Mouse (Mus musculus) hindbrain, embryonic 14.5 days (tissue): ENCODE data around the gene Gm26741. TPM values are rescaled to one million over a fixed set of nuclear protein-coding genes. Genes with fewer than 3 reads are reported as not detected.
A peak's percentile ranks its signal among the peaks of the same experiment; 100 is the strongest.

Experiments used
- ATAC-seq: fragments of 200-750 bp; cut with Nextera tagmentation; 2 replicates; pipeline ENCODE4 v1.8.0; 2017; ENCODE audit warnings: moderate number of reproducible peaks, mild to moderate bottlenecking, moderate TSS enrichment, moderate library complexity; ENCODE audit not compliant: low FRiP score
- DNase-seq: peaks from one replicate; pipeline ENCODE4 v3.0.0-alpha.2; 2015; ENCODE audit warnings: low spot score
- H3K27ac ChIP-seq: fragments of 300-500 bp; sonication (generic); 2 replicates; pipeline ENCODE4 v1.5.1; 2014; ENCODE audit warnings: mild to moderate bottlenecking, moderate library complexity
- H3K27me3 ChIP-seq: fragments of 300-500 bp; sonication (generic); 2 replicates; pipeline ENCODE4 v1.6.1; 2014; ENCODE audit warnings: mild to moderate bottlenecking, low read length, mixed read lengths; ENCODE audit not compliant: control insufficient read depth, insufficient read depth
- H3K36me3 ChIP-seq: fragments of 300-500 bp; sonication (generic); replicated peaks from 2 replicates; pipeline ENCODE4 v1.6.1; 2014; ENCODE audit not compliant: control insufficient read depth, insufficient read depth
- H3K4me1 ChIP-seq: fragments of 300-500 bp; sonication (generic); replicated peaks from 2 replicates; pipeline ENCODE4 v1.6.1; 2014; ENCODE audit warnings: antibody characterized with exemption, low read length, mixed read lengths; ENCODE audit not compliant: control insufficient read depth, insufficient read depth
- H3K4me2 ChIP-seq: fragments of 300-500 bp; sonication (generic); replicated peaks from 2 replicates; pipeline ENCODE4 v1.6.1; 2014; ENCODE audit warnings: mild to moderate bottlenecking, moderate library complexity
- H3K4me3 ChIP-seq: fragments of 300-500 bp; sonication (generic); replicated peaks from 2 replicates; pipeline ENCODE4 v1.5.1; 2014; ENCODE audit warnings: mild to moderate bottlenecking, low read length
- H3K9ac ChIP-seq: fragments of 300-500 bp; sonication (generic); 2 replicates; pipeline ENCODE4 v1.6.1; 2014
- H3K9me3 ChIP-seq: fragments of 300-500 bp; sonication (generic); 2 replicates; pipeline ENCODE4 v1.6.1; 2016; ENCODE audit warnings: low read length; ENCODE audit not compliant: control insufficient read depth
- WGBS: fragments of 180-500 bp; shearing (Covaris S2); extraction: QIAGEN DNeasy Blood & Tissue Kit; methylation state at CpG from one replicate; pipeline ENCODE4 v1.1.7; 2014; 5-methylcytosine and 5-hydroxymethylcytosine counted together
- polyA plus RNA-seq: library from polyadenylated mRNA; unstranded; fragments of >200 nt; fragmentation: Nextera tagmentation; extraction: Ambion mirVana; gene quantifications from 2 replicates; pipeline ENCODE4 v1.2.1, GENCODE M21; 2014

The Gm26741 gene
- polyA plus RNA-seq, 1 experiment from 2014 or later = not detected

- DNase-seq (no peak), ATAC-seq (no peak)
- Histone ChIP-seq H3K27me3 (no peaks in the 10 kb centered on the region), H3K4me1 (no peaks in the 10 kb centered on the region), H3K9ac (no peak overlapping the region), H3K4me2 (no peak overlapping the region), H3K9me3 (no peaks in the 10 kb centered on the region), H3K36me3 (no peaks in the 10 kb centered on the region), H3K27ac (no peak overlapping the region), H3K4me3 (no peak overlapping the region)
- WGBS = 92% methylated on average over 4 of the region's 4 CpGs
Measured at GRCm38 (mm10) chr10:52368376-52368775, 9.8 kb downstream of the Gm26741 start.

GRCm38 (mm10) chr10:52373834-52374233 lies 15.3 kb downstream of the Gm26741 start:
- H3K9ac ChIP-seq = no peak overlapping the region
- 79% methylated on average over 4 of the region's 4 CpGs for WGBS
- no peak for DNase-seq
- no peak overlapping the region for H3K27ac ChIP-seq
- no peak overlapping the region for H3K4me3 ChIP-seq
- no peak overlapping the region for H3K4me2 ChIP-seq
- H3K4me1 ChIP-seq = peaks cover 12% of the 10 kb centered on the region
- no peak for ATAC-seq
- no peaks in the 10 kb centered on the region for H3K36me3 ChIP-seq
- H3K9me3 ChIP-seq = no peaks in the 10 kb centered on the region
- H3K27me3 ChIP-seq = no peaks in the 10 kb centered on the region

GRCm38 (mm10) chr10:52374651-52375050 lies 16.1 kb downstream of the Gm26741 start:
- no peak for ATAC-seq
- peaks cover 20% of the 10 kb centered on the region for H3K4me1 ChIP-seq

GRCm38 (mm10) chr10:52376422-52376821 lies 17.9 kb downstream of the Gm26741 start:
- ATAC-seq = no peak
- H3K9ac ChIP-seq = no peak overlapping the region
- no peaks in the 10 kb centered on the region for H3K9me3 ChIP-seq
- no peak overlapping the region for H3K27ac ChIP-seq
- H3K27me3 ChIP-seq = no peaks in the 10 kb centered on the region
- DNase-seq = no peak
- WGBS = 97% methylated on average over 2 of the region's 2 CpGs
- H3K4me1 ChIP-seq = peaks cover 22% of the 10 kb centered on the region
- H3K4me2 ChIP-seq = no peak overlapping the region
- no peak overlapping the region for H3K4me3 ChIP-seq
- no peaks in the 10 kb centered on the region for H3K36me3 ChIP-seq

More at GRCm38 (mm10) chr10:52374651-52375050, 16.1 kb downstream of the Gm26741 start:
- no peaks in the 10 kb centered on the region for H3K27me3 ChIP-seq
- H3K27ac ChIP-seq = no peak overlapping the region
- H3K9me3 ChIP-seq = no peaks in the 10 kb centered on the region
- H3K4me2 ChIP-seq = no peak overlapping the region
- H3K4me3 ChIP-seq = no peak overlapping the region
- H3K9ac ChIP-seq = no peak overlapping the region
- no peak for DNase-seq
- H3K36me3 ChIP-seq = no peaks in the 10 kb centered on the region

DNA sequence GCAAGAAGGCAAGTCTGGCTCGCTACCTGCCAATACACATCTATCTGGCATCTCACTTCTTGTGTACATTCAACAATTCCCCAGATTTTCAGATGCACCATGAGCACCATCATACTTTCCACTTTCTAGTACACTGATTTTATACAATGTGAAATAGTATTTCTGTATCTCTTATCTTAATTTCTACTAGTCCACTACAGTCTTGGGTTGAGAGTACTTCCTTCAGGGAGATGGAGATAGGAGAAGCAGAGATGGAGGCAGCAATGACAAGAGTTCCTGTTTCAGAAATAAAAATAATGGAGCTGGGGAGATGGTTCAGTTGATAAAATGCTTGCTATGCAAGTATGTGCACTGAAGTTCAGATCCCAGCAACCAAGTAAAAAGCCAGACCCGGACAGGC lies 19.2 kb downstream of the Gm26741 start:
- WGBS = 93% methylated on average over 2 of the region's 2 CpGs
- DNase-seq (no peak), ATAC-seq (no peak)
- no peaks in the 10 kb centered on the region for H3K36me3 ChIP-seq
- no peak overlapping the region for H3K9ac ChIP-seq
- H3K9me3 ChIP-seq = no peaks in the 10 kb centered on the region
- H3K27ac ChIP-seq = no peak overlapping the region
- no peak overlapping the region for H3K4me2 ChIP-seq
- H3K4me3 ChIP-seq = no peak overlapping the region
- H3K4me1 ChIP-seq = peaks cover 25% of the 10 kb centered on the region
- no peaks in the 10 kb centered on the region for H3K27me3 ChIP-seq

DNA sequence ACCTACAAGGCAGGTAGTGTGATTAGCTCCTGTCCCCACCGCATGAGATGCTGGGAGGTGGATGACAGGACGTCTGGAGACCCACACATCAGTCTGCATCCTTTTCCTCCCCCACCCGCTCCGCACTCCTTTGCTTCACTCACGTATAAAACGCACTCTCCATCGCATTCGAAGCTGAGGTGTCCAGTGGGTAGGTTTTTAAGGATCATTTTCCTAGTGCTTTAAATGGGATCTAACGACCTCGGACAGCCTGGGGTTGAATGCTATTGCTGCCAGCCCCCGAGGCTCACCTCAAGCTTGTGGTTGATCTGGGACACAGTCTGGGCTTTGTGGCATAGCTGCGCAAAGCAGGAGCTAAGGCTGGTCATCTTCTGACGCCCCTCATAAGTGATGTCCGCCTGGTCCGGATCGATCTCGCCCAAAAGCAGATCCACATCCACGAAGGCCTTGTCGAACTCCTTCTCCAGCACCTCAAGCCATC lies 22.8 kb downstream of the Gm26741 start:
- peak overlapping the region; percentile 88 for H3K9ac ChIP-seq
- peak overlapping the region; percentile 78 for H3K4me2 ChIP-seq
- H3K27ac ChIP-seq = peak overlapping the region; percentile 95
- DNase-seq (no peak), ATAC-seq (peak; percentile 63)
- H3K9me3 ChIP-seq = no peaks in the 10 kb centered on the region
- no peaks in the 10 kb centered on the region for H3K36me3 ChIP-seq
- H3K4me3 ChIP-seq = peak overlapping the region; percentile 85
- under 1% methylated on average over 19 of the region's 19 CpGs for WGBS
- peaks cover 28% of the 10 kb centered on the region for H3K4me1 ChIP-seq
- no peaks in the 10 kb centered on the region for H3K27me3 ChIP-seq

- no peaks in the 10 kb centered on the region for H3K9me3 ChIP-seq
- under 1% methylated on average over 70 of the region's 71 CpGs for whole genome bisulfite sequencing
- H3K4me1 ChIP-seq = peaks cover 28% of the 10 kb centered on the region
- peak; percentile 99 for ATAC-seq
- no peaks in the 10 kb centered on the region for H3K36me3 ChIP-seq
- peak within 1 kb of the TSS; percentile 85 for H3K4me3 ChIP-seq
- peak; percentile 98 for DNase-seq
- H3K9ac ChIP-seq = peak within 1 kb of the TSS; percentile 88
- peak within 1 kb of the TSS; percentile 95 for H3K27ac ChIP-seq
- H3K4me2 ChIP-seq = peak within 1 kb of the TSS; percentile 78
- no peaks in the 10 kb centered on the region for H3K27me3 ChIP-seq
Measured at GRCm38 (mm10) chr10:52381845-52382591, 23.5 kb downstream of the Gm26741 start, which contains the start of gene Gopc. Gene Gopc (minus strand): TSS chr10:52382124.

DNA sequence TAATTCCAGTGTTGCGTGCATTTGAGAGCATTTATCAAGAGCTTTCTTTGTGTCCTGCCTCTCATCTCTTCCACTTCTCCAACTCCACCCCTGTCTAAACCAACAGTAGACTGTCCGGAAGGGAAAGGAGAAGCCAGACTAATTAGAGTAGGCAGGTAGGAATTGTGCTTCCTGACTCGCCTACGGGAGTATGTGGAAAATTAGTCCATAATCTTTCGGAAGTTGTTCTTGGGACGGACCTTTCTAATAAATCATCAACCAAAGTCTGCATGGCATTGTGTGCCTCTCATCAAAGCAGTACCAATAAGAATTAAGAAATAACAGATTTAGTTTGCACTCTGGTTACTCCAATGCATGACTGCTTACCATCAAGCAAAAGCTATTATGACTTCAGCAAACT lies 24.5 kb downstream of the Gm26741 start:
- Histone ChIP-seq H3K27me3 (no peaks in the 10 kb centered on the region), H3K4me2 (peak overlapping the region; percentile 55), H3K9ac (peak overlapping the region; percentile 65; the same call in 1 of the 2 replicates), H3K4me1 (peaks cover 24% of the 10 kb centered on the region), H3K4me3 (peak overlapping the region; percentile 85; the same call in 1 of the 2 replicates), H3K9me3 (no peaks in the 10 kb centered on the region), H3K27ac (no peak overlapping the region), H3K36me3 (no peaks in the 10 kb centered on the region)
- WGBS = 86% methylated on average over 6 of the region's 6 CpGs
- ATAC-seq (no peak), DNase-seq (no peak)

GRCm38 (mm10) chr10:52383522-52383921 lies 25.0 kb downstream of the Gm26741 start:
- Histone ChIP-seq H3K4me2 (no peak overlapping the region), H3K36me3 (no peaks in the 10 kb centered on the region), H3K4me1 (peaks cover 19% of the 10 kb centered on the region), H3K9me3 (no peaks in the 10 kb centered on the region), H3K9ac (no peak overlapping the region), H3K27ac (no peak overlapping the region), H3K27me3 (no peaks in the 10 kb centered on the region), H3K4me3 (no peak overlapping the region)
- no peak for DNase-seq
- 100% methylated on average over 1 of the region's 1 CpGs for WGBS
- no peak for ATAC-seq
